Mouse (Mus musculus) mouse embryonic stem cell (cell line): Measurements from ENCODE around the gene Snrnp200.
"Not testable (repeated sequence)": the region's sequence is repeated elsewhere in the genome, so short reads cannot be mapped to it uniquely, and the experiment has no call there.

ENCODE experiments used
- in situ Hi-C, 2 experiments: fragments of 300-500 bp; cut with MboI; formaldehyde crosslinking; loops; 1 replicate in 1 of 2; 3 replicates in 1 of 2; pipeline ENCODE4 v1.14.3; 2019 to 2020; ENCODE audit warnings: low sequenced_read_pairs in 2 of 2, low pct_unique_long_range_greater_than_20kb in 1 of 2, mixed read lengths in 1 of 2; ENCODE audit not compliant: unreplicated experiment in 1 of 2

The Snrnp200 gene

GRCm38 (mm10) chr2:127207547-127208451 lies at the start of gene Snrnp200, which contains the start of gene 1810024B03Rik:
Gene Snrnp200 (plus strand): TSS chr2:127208386.
Gene 1810024B03Rik (minus strand): TSS chr2:127208280.
- in situ Hi-C loops = loop anchor here in 1 of 2 experiments (5.0 kb wide), 1 partner anchor 40 kb away; the partner anchor contains the start of genes Ciao1 and Tmem127

GRCm38 (mm10) chr2:127165675-127166074 lies 42.5 kb upstream of the Snrnp200 start:
- in situ Hi-C loops = no loop called here

- in situ Hi-C loops = not testable (repeated sequence)
These were observed 41.9 kb upstream of the Snrnp200 start for GRCm38 (mm10) chr2:127166261-127166660.

GRCm38 (mm10) chr2:127182598-127183381 lies 25.4 kb upstream of the Snrnp200 start:
- in situ Hi-C loops = no loop called here

- in situ Hi-C loops = no loop called here
These were observed 18.6 kb upstream of the Snrnp200 start for GRCm38 (mm10) chr2:127189574-127189973.

GRCm38 (mm10) chr2:127204932-127205331 lies 3.3 kb upstream of the Snrnp200 start:
- in situ Hi-C loops = loop anchor here in 1 of 2 experiments (5.0 kb wide), 1 partner anchor 42 kb away; the partner anchor contains the start of genes Ciao1 and Tmem127

- in situ Hi-C loops = loop anchor here in 1 of 2 experiments (5.0 kb wide), 1 partner anchor 41 kb away; the partner anchor contains the start of genes Ciao1 and Tmem127
These were observed 2.2 kb upstream of the Snrnp200 start for GRCm38 (mm10) chr2:127205936-127206335.

DNA sequence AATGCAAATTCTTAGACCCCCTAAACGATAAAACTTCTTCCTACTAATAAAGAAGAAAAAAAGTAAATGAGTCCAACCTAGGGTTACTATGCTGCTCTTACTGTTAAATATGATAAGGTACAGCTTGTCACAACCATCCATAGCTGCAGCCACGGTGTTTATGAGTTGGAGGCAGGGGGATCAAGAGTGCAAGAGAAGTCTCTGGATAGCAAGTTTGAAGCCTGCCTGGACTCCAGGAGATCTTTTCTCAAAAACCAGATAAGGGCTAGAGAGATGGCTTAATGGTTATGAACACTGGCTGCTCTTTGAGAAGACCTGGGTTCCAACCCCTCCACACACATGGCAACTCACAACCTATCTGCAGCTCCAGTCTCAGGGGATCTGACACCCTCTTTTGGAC lies 1.3 kb upstream of the Snrnp200 start:
- in situ Hi-C loops = loop anchor here in 1 of 2 experiments (5.0 kb wide), 1 partner anchor 40 kb away; the partner anchor contains the start of genes Ciao1 and Tmem127

DNA sequence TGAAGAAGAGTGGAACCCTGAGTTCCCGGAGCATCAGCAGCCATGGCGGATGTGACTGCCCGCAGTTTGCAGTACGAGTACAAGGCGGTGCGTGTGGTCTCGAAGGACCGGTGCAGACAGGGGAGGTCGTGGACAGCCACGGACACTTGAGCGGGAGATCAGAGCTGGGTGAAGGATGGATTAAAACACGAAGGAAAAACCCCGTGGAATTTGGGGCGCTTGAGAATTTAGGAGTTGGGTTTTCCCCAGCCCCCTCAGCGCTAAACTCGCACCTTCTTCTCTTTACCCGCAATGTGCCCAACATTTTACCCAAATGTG lies 225 bp downstream of the Snrnp200 start:
- in situ Hi-C loops = loop anchor here in 1 of 2 experiments (5.0 kb wide), 1 partner anchor 39 kb away; the partner anchor contains the start of genes Ciao1 and Tmem127

- in situ Hi-C loops = loop anchor here in 1 of 2 experiments (10.0 kb wide), 1 partner anchor 366 kb away; no protein-coding TSS in a partner anchor
These were observed 2.5 kb downstream of the Snrnp200 start for GRCm38 (mm10) chr2:127210701-127211100.

DNA sequence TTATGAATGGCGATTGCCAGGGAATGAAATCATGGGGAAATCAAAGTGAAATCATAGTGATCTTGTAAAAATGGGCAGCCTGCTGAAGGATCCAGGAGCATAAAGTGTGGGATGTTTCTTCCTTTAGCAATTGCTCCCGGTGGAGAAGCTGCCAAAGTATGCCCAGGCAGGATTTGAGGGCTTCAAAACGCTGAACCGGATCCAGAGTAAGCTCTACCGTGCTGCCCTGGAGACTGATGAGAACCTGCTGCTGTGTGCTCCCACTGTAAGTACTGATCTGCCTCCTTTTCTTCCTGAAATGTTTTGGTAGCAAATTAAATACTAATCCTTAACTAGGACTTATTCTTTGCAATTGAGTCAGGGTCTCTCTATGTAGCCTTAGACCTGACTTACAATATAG lies 9.6 kb downstream of the Snrnp200 start:
- in situ Hi-C loops = loop anchor here in 1 of 2 experiments (10.0 kb wide), 1 partner anchor 373 kb away; no protein-coding TSS in a partner anchor

GRCm38 (mm10) chr2:127225261-127225660 lies 17.1 kb downstream of the Snrnp200 start:
- in situ Hi-C loops = loop anchor here (10.0 to 25.0 kb wide), 3 partner anchors 590 to 1437 kb away; no protein-coding TSS in a partner anchor

DNA sequence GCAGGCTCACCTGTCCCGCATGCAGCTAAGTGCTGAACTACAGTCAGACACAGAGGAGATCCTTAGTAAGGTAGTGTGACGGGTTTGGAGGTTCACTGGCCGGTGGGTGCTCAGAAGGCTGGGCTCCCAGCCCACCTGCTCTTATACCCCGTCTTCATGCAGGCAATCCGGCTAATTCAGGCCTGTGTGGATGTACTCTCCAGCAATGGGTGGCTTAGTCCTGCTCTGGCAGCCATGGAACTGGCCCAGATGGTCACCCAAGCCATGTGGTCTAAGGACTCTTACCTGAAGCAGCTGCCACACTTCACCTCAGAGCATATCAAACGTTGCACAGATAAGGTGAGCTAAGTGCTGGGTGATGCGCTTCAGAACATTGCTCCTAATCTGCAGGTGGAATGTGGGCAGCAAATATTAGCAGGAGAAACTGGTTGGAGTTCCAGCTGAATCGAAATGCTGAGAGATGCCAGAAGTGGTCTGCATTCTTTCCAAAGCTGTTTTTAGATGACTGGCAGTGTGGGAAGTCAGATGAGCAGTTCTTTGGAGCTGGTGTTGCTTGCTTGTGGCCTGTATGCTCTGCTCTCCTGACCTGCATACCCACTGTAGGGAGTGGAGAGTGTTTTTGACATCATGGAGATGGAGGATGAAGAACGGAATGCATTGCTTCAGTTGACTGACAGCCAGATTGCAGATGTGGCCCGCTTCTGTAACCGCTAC lies 29.9 kb downstream of the Snrnp200 start:
- in situ Hi-C loops = loop anchor here (25.0 kb wide), 2 partner anchors 1399 to 1424 kb away; no protein-coding TSS in a partner anchor

GRCm38 (mm10) chr2:127240065-127240464 lies 31.9 kb downstream of the Snrnp200 start:
- in situ Hi-C loops = loop anchor here (10.0 to 25.0 kb wide), 3 partner anchors 565 to 1422 kb away; no protein-coding TSS in a partner anchor

DNA sequence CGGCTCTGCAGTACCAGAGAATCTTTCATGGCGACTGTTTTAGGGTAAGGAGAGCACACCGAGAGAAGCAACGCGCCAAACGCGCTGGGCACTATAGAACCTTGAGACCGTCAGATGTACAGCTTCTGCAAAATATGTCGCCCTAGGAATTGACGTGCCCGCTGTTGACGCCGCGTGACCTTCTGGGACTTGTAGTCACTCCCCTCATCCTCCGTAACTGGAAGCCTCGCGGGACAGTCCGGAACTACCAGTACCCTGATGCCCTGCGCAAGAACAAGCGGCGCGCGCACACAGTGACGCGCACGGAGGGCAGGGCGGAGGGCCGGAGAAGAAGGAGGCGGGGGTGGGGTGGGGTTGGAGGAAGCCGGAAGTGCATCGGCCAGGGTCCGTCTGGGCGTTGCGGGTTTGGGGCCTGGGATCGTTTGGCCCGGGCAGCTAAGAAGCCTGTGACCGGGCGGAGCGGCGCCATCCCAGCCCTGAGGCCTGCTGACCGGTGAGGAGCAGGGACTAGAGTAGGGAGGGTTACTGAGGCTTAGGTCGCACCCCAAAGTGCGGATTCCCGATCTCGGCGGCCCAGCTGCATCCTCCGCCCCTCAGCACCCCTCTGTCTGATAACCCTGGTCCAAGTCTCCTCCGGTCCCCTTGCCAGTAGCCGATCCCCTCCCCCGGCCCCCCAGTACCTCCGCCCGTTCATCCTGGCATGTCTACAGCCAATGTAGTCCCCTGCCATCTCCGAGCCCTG lies 39.6 kb downstream of the Snrnp200 start, which contains the start of the genes Ciao1 and Tmem127:
TSS of gene Ciao1 (minus strand) at position 225 of the 742 bp plus-strand sequence.
TSS of gene Tmem127 (plus strand) at position 317 of the 742 bp plus-strand sequence.
- in situ Hi-C loops = loop anchor here (5.0 to 25.0 kb wide), 4 partner anchors 40 to 1415 kb away; partner anchors contain the start of genes 1810024B03Rik (in 1 of the 2) and Snrnp200 (in 1 of the 2)

DNA sequence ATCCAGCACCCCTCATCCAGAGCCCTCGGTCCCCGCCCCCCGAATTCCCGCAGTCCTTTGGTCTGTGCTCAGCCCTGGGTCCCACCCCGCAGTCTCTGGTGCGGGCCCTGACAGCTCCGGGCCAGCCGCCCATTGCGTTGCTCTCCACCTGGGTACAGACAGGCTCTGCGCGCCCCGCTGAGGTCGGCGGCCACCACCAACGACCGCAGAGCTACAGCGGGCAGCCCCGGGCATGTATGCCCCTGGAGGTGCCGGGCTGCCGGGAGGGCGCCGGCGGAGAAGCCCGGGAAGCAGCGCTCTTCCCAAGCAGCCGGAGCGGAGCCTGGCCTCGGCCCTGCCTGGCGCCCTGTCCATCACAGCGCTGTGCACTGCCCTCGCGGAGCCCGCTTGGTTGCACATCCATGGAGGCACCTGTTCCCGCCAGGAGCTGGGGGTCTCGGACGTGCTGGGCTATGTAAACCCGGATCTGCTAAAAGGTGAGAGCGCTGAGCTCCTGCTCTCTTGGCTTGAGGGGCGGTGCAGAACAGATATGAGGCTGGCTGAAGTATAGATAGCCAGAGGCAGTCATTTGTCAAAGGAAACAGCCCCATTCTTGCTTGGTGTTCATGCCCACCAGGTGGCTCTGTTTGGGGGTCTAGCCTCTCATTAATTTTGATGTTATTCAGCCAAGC lies 40.3 kb downstream of the Snrnp200 start:
- in situ Hi-C loops = loop anchor here (5.0 to 25.0 kb wide), 4 partner anchors 41 to 1414 kb away; partner anchors contain the start of genes 1810024B03Rik (in 1 of the 2) and Snrnp200 (in 1 of the 2)
